ENCODE assay signal across 10 mouse cellular contexts in genomic region chr14:84438066-84438770, GRCm38 (mm10). TPM values are rescaled to one million over a fixed set of nuclear protein-coding genes. Genes with fewer than 3 reads are reported as not detected.
DNase-seq lines count a peak whose midpoint lies in the region; ATAC-seq and TF ChIP-seq lines count a peak whose summit lies in the region.
"Had no signal": no experiment of that assay in that cellular context is flagged by ENCODE, and none has a peak within 500 bp of the region (broad histone marks: within the 10 kb centered on the region; RNA-seq: fewer than 3 reads in every experiment).

No protein-coding gene starts in this region.

- H3K4me2 ChIP-seq in embryonic facial prominence, embryonic 11.5 days (ENCODE audit: low read depth, low read length) = no peak overlapping the region
- H3K4me2 ChIP-seq in liver, postnatal 0 days (ENCODE audit: low read depth, low read length) = no peak overlapping the region
- H3K4me2 ChIP-seq in liver, embryonic 12.5 days = no peak overlapping the region
- H3K4me2 ChIP-seq in hindbrain, postnatal 0 days (ENCODE audit: low read depth, low read length) = no peak overlapping the region
- H3K4me2 ChIP-seq: embryonic facial prominence, embryonic 15.5 days; neural tube, embryonic 13.5 days had no signal

- H3K27ac ChIP-seq in embryonic facial prominence, embryonic 11.5 days (replicated peaks; ENCODE audit: low read depth, low read length) = no peak overlapping the region
- no peak overlapping the region for H3K27ac ChIP-seq in embryonic facial prominence, embryonic 10.5 days (replicated peaks)
- no peak overlapping the region for H3K27ac ChIP-seq in liver, postnatal 0 days (ENCODE audit: low read depth)
- no peak overlapping the region for H3K27ac ChIP-seq in liver, embryonic 12.5 days
- no peak overlapping the region for H3K27ac ChIP-seq in cerebellum, adult 2 months (ENCODE audit: insufficient read depth, low read length)
- no peak overlapping the region for H3K27ac ChIP-seq in hindbrain, postnatal 0 days
- H3K27ac ChIP-seq: embryonic facial prominence, embryonic 15.5 days; neural tube, embryonic 13.5 days had no signal

- H3K27me3 ChIP-seq in embryonic facial prominence, embryonic 11.5 days (ENCODE audit: control insufficient read depth, insufficient read depth, low read length) = no peaks in the 10 kb centered on the region
- no peaks in the 10 kb centered on the region for H3K27me3 ChIP-seq in embryonic facial prominence, embryonic 10.5 days (replicated peaks; ENCODE audit: low read depth, poor library complexity, severe bottlenecking)
- H3K27me3 ChIP-seq in liver, postnatal 0 days (ENCODE audit: insufficient read depth, low read length) = peaks cover 13% of the 10 kb centered on the region
- peaks cover 8% of the 10 kb centered on the region for H3K27me3 ChIP-seq in liver, embryonic 12.5 days (replicated peaks)
- H3K27me3 ChIP-seq in cerebellum, adult 2 months (ENCODE audit: control insufficient read depth, insufficient read depth, low read length) = no peaks in the 10 kb centered on the region
- no peaks in the 10 kb centered on the region for H3K27me3 ChIP-seq in hindbrain, postnatal 0 days (ENCODE audit: insufficient read depth, low read length)
- H3K27me3 ChIP-seq: embryonic facial prominence, embryonic 15.5 days; neural tube, embryonic 13.5 days had no signal

- H3K36me3 ChIP-seq in embryonic facial prominence, embryonic 11.5 days (replicated peaks; ENCODE audit: control insufficient read depth, insufficient read depth, low read depth, low read length) = no peaks in the 10 kb centered on the region
- H3K36me3 ChIP-seq in embryonic facial prominence, embryonic 10.5 days (replicated peaks) = no peaks in the 10 kb centered on the region
- H3K36me3 ChIP-seq in liver, postnatal 0 days (replicated peaks; ENCODE audit: insufficient read depth, low read length) = no peaks in the 10 kb centered on the region
- no peaks in the 10 kb centered on the region for H3K36me3 ChIP-seq in liver, embryonic 12.5 days
- no peaks in the 10 kb centered on the region for H3K36me3 ChIP-seq in hindbrain, postnatal 0 days (ENCODE audit: insufficient read depth, low read length)
- H3K36me3 ChIP-seq: embryonic facial prominence, embryonic 15.5 days; neural tube, embryonic 13.5 days had no signal

- no peak for TF ChIP-seq EP300 in liver, postnatal 0 days (IDR thresholded peaks at IDR 0.05; ENCODE audit: low read depth)

- peak; percentile 81 for DNase-seq in embryonic facial prominence, embryonic 11.5 days (ENCODE audit: low spot score)
- DNase-seq in embryonic facial prominence, embryonic 10.5 days (ENCODE audit: low spot score) = no peak
- no peak for DNase-seq in liver, postnatal 0 days
- peak in 1 of 2 experiments; percentile 31 for DNase-seq in cerebellum, adult 2 months
- DNase-seq in hindbrain, postnatal 0 days (ENCODE audit: low spot score) = peak; percentile 76
- peak; percentile 80 for DNase-seq in retina, embryonic 14.5 days (ENCODE audit: low spot score)
- DNase-seq in urinary bladder, adult 18-20 months (ENCODE audit: low spot score in 2 of 2) = no peak

- 29% methylated on average over 11 of the region's 11 CpGs for WGBS in embryonic facial prominence, embryonic 11.5 days
- WGBS in embryonic facial prominence, embryonic 10.5 days = 33% methylated on average over 11 of the region's 11 CpGs
- WGBS in liver, postnatal 0 days (ENCODE audit: insufficient replicate concordance) = 29% methylated on average over 11 of the region's 11 CpGs
- WGBS in liver, embryonic 12.5 days (ENCODE audit: insufficient replicate concordance) = 30% methylated on average over 11 of the region's 11 CpGs
- WGBS in cerebellum, adult 2 months = 35% methylated on average over 11 of the region's 11 CpGs
- WGBS in hindbrain, postnatal 0 days = 29% methylated on average over 11 of the region's 11 CpGs

- ATAC-seq in embryonic facial prominence, embryonic 11.5 days (replicated peaks; ENCODE audit: insufficient number of reproducible peaks, low FRiP score, low TSS enrichment, low read depth) = no peak
- ATAC-seq in liver, postnatal 0 days = no peak
- ATAC-seq in liver, embryonic 12.5 days = no peak
- ATAC-seq in hindbrain, postnatal 0 days = 0 out of 2 replicates have a peak, but pooled peaks have one; percentile 41

- no peak overlapping the region for H3K4me3 ChIP-seq in embryonic facial prominence, embryonic 11.5 days (ENCODE audit: low read depth, low read length)
- no peak overlapping the region for H3K4me3 ChIP-seq in embryonic facial prominence, embryonic 10.5 days
- no peak overlapping the region for H3K4me3 ChIP-seq in liver, postnatal 0 days (ENCODE audit: low read depth, low read length)
- H3K4me3 ChIP-seq in liver, embryonic 12.5 days = no peak overlapping the region
- H3K4me3 ChIP-seq in cerebellum, adult 2 months (replicated peaks; ENCODE audit: insufficient read depth, low read depth, low read length) = no peak overlapping the region
- H3K4me3 ChIP-seq in hindbrain, postnatal 0 days (ENCODE audit: low read length) = no peak overlapping the region
- H3K4me3 ChIP-seq: embryonic facial prominence, embryonic 15.5 days; neural tube, embryonic 13.5 days had no signal

- TF ChIP-seq CTCF in liver, postnatal 0 days (IDR thresholded peaks at IDR 0.05; ENCODE audit: low read depth) = peak; percentile 65
- 0 out of 2 replicates have a peak, but pooled peaks have one; percentile 7 for TF ChIP-seq CTCF in cerebellum, adult 2 months (IDR thresholded peaks at IDR 0.05; ENCODE audit: borderline replicate concordance, insufficient read depth, low read depth, low read length)
- TF ChIP-seq CTCF in hindbrain, postnatal 0 days (IDR thresholded peaks at IDR 0.05; ENCODE audit: low read depth) = peak; percentile 56

- no peak overlapping the region for H3K9ac ChIP-seq in embryonic facial prominence, embryonic 11.5 days (replicated peaks; ENCODE audit: low read length)
- no peak overlapping the region for H3K9ac ChIP-seq in liver, postnatal 0 days (replicated peaks)
- no peak overlapping the region for H3K9ac ChIP-seq in liver, embryonic 12.5 days
- no peak overlapping the region for H3K9ac ChIP-seq in hindbrain, postnatal 0 days (replicated peaks; ENCODE audit: low read length)
- H3K9ac ChIP-seq: embryonic facial prominence, embryonic 15.5 days; neural tube, embryonic 13.5 days had no signal

- H3K4me1 ChIP-seq in embryonic facial prominence, embryonic 11.5 days (ENCODE audit: control insufficient read depth, insufficient read depth, low read length) = no peaks in the 10 kb centered on the region
- peaks cover 2% of the 10 kb centered on the region; the same call in 1 of the 2 replicates for H3K4me1 ChIP-seq in embryonic facial prominence, embryonic 10.5 days
- no peaks in the 10 kb centered on the region for H3K4me1 ChIP-seq in liver, postnatal 0 days (ENCODE audit: insufficient read depth)
- H3K4me1 ChIP-seq in liver, embryonic 12.5 days = no peaks in the 10 kb centered on the region; the same call in 1 of the 2 replicates
- H3K4me1 ChIP-seq in cerebellum, adult 2 months (ENCODE audit: control insufficient read depth, insufficient read depth, low read length) = no peaks in the 10 kb centered on the region
- H3K4me1 ChIP-seq in hindbrain, postnatal 0 days (ENCODE audit: insufficient read depth, low read length) = no peaks in the 10 kb centered on the region
- H3K4me1 ChIP-seq: embryonic facial prominence, embryonic 15.5 days had no signal

- no peaks in the 10 kb centered on the region for H3K9me3 ChIP-seq in embryonic facial prominence, embryonic 11.5 days (replicated peaks; ENCODE audit: control insufficient read depth, low read length)
- H3K9me3 ChIP-seq in embryonic facial prominence, embryonic 10.5 days = no peaks in the 10 kb centered on the region
- no peaks in the 10 kb centered on the region for H3K9me3 ChIP-seq in liver, postnatal 0 days (ENCODE audit: low read length)
- no peaks in the 10 kb centered on the region for H3K9me3 ChIP-seq in liver, embryonic 12.5 days (replicated peaks)
- H3K9me3 ChIP-seq in hindbrain, postnatal 0 days (ENCODE audit: low read length) = no peaks in the 10 kb centered on the region
- H3K9me3 ChIP-seq: embryonic facial prominence, embryonic 15.5 days; neural tube, embryonic 13.5 days had no signal

- no peak for TF ChIP-seq POLR2A in cerebellum, adult 2 months (IDR thresholded peaks at IDR 0.05; ENCODE audit: borderline replicate concordance, insufficient read depth, low read length)

RNA-seq across cellular contexts. Expression of gene Pcdh17, which starts 5.1 kb away (rescaled TPM):
- 5.7 and 7.0 TPM in 2 replicates for polyA plus RNA-seq in embryonic facial prominence, embryonic 11.5 days (2014; fragmentation: Nextera tagmentation; extraction: Ambion mirVana)
- polyA plus RNA-seq in embryonic facial prominence, embryonic 10.5 days (2016; fragmentation: Nextera tagmentation; extraction: Ambion mirVana) = 6.6 and 6.7 TPM in 2 replicates
- 1.1 and 1.2 TPM in 2 replicates for polyA plus RNA-seq in liver, postnatal 0 days (2015; fragmentation: Nextera tagmentation; extraction: Ambion mirVana)
- polyA plus RNA-seq in liver, embryonic 12.5 days (2016; fragmentation: Nextera tagmentation; extraction: Ambion mirVana) = 1.4 TPM in 2 replicates
- polyA plus RNA-seq in cerebellum, adult 2 months (2012; rRNA removed) = 8.3 and 9.3 TPM in 2 replicates
- total RNA-seq in hindbrain, postnatal 0 days (2014; rRNA removed) = 57.3 and 62.8 TPM in 2 replicates
- polyA plus RNA-seq in hindbrain, postnatal 0 days (2015; fragmentation: Nextera tagmentation; extraction: Ambion mirVana) = 29.5 and 31.5 TPM in 2 replicates

Comparison
In these comparisons a context has a peak if more than half of its experiments do, and no peak if none do; other contexts are left out.
1. DNase-seq: peak in embryonic facial prominence, embryonic 11.5 days (single experiment), hindbrain, postnatal 0 days (single experiment) and retina, embryonic 14.5 days (single experiment); none in embryonic facial prominence, embryonic 10.5 days (single experiment), liver, postnatal 0 days (single experiment) and urinary bladder, adult 18-20 months (0 of 2).
2. CTCF ChIP-seq: peak in every context shown above with its lines; median percentile 65 in liver, postnatal 0 days; 56 in hindbrain, postnatal 0 days; 7 in cerebellum, adult 2 months.